Mouse (Mus musculus) gastrocnemius, postnatal 4 days (tissue): ENCODE measurements at regions not wholly inside any gene's neighbourhood (a gene's known extent, or its start where the extent isn't known, plus 50 kb on each side); places are given as distances from the start of the nearest gene placed in this dataset. TPM values are rescaled to one million over a fixed set of nuclear protein-coding genes. Genes with fewer than 3 reads are reported as not detected.

ENCODE experiments used
- microRNA-seq: library from miRNA; unstranded; fragments of <30 nt; microRNA quantifications from one replicate; pipeline ENCODE4 v1.2.0, GENCODE M21; 2021

Small RNAs in the stretch of these regions (microRNA-seq; reads per million reads assigned to microRNA genes)
- not detected for gene Gm24933
